Mouse (Mus musculus): ENCODE measurements around the gene Olfr1158. TPM values are rescaled to one million over a fixed set of nuclear protein-coding genes. Genes with fewer than 3 reads are reported as not detected.
"Not testable (repeated sequence)": the region's sequence is repeated elsewhere in the genome, so short reads cannot be mapped to it uniquely, and the experiment has no call there.

Gene Olfr1158
- not detected for total RNA-seq (2021)

GRCm38 (mm10) chr2:87989813-87990212 lies at the start of gene Olfr1158:
TSS of gene Olfr1158 (plus strand) at chr2:87990113.
- DNase-seq (ENCODE audit: extremely low spot score in 1 of 2, low spot score in 1 of 2) = no peak

GRCm38 (mm10) chr2:87945037-87945436 lies 44.9 kb upstream of the Olfr1158 start, which contains the start of gene Olfr1155:
TSS of gene Olfr1155 (minus strand) at chr2:87945137.
- no peak for DNase-seq (ENCODE audit: extremely low spot score in 1 of 2, low spot score in 1 of 2)

GRCm38 (mm10) chr2:87953000-87953399 lies 36.9 kb upstream of the Olfr1158 start, which contains the start of gene Olfr1156:
TSS of gene Olfr1156 (minus strand) at chr2:87953100.
- DNase-seq (ENCODE audit: extremely low spot score in 1 of 2, low spot score in 1 of 2) = no peak

- DNase-seq (ENCODE audit: extremely low spot score in 1 of 2, low spot score in 1 of 2) = no peak
Observed at GRCm38 (mm10) chr2:87968199-87968598, 21.7 kb upstream of the Olfr1158 start, which contains the start of gene Olfr1157. TSS of gene Olfr1157 (minus strand) at chr2:87968299.

- DNase-seq (ENCODE audit: extremely low spot score in 1 of 2, low spot score in 1 of 2) = no peak
Observed at GRCm38 (mm10) chr2:87974563-87974962, 15.3 kb upstream of the Olfr1158 start, which contains the start of gene Olfr74. TSS of gene Olfr74 (minus strand) at chr2:87974663.

- DNase-seq (ENCODE audit: extremely low spot score in 1 of 2, low spot score in 1 of 2) = no peak
Observed at GRCm38 (mm10) chr2:88007515-88008318, 17.8 kb downstream of the Olfr1158 start, which contains the start of gene Olfr1160. TSS of gene Olfr1160 (minus strand) at chr2:88008268.

- not testable (repeated sequence) for DNase-seq (ENCODE audit: extremely low spot score in 1 of 2, low spot score in 1 of 2)
Observed at GRCm38 (mm10) chr2:88022474-88022873, 32.6 kb downstream of the Olfr1158 start, which contains the start of gene Olfr1161. TSS of gene Olfr1161 (plus strand) at chr2:88022774.

- DNase-seq (ENCODE audit: extremely low spot score in 1 of 2, low spot score in 1 of 2) = no peak
Observed at GRCm38 (mm10) chr2:88037599-88037998, 47.7 kb downstream of the Olfr1158 start, which contains the start of gene Olfr73. TSS of gene Olfr73 (minus strand) at chr2:88037699.

Other genes starting within 250 kb of the Olfr1158 start
- gene Olfr1140, start 246.4 kb upstream of the Olfr1158 start, total RNA-seq (2021) = not detected
- gene Olfr1141, start 236.1 kb upstream of the Olfr1158 start, total RNA-seq (2021) = not detected
- gene Olfr152, start 210.6 kb upstream of the Olfr1158 start, total RNA-seq (2021) = not detected
- not detected for gene Olfr1143, start 189.5 kb upstream of the Olfr1158 start, total RNA-seq (2021)
- gene Olfr1145, start 180.3 kb upstream of the Olfr1158 start, total RNA-seq (2021) = not detected
- gene Olfr1148, start 159.6 kb upstream of the Olfr1158 start, total RNA-seq (2021) = not detected
- gene Olfr1150-ps1, start 146.1 kb upstream of the Olfr1158 start, total RNA-seq (2021) = not detected
- not detected for gene Olfr1151, start 134.3 kb upstream of the Olfr1158 start, total RNA-seq (2021)
- not detected for gene Olfr1152, start 123.6 kb upstream of the Olfr1158 start, total RNA-seq (2021)
- not detected for gene Olfr1153, start 95.2 kb upstream of the Olfr1158 start, total RNA-seq (2021)
- not detected for gene Olfr1154, start 84.9 kb upstream of the Olfr1158 start, total RNA-seq (2021)
- not detected for gene Olfr1155, start 45.0 kb upstream of the Olfr1158 start, total RNA-seq (2021)
- under 1 TPM in 1 of 2 experiments, not detected in 1; 0.14 TPM for gene Olfr1156, start 37.0 kb upstream of the Olfr1158 start, total RNA-seq (2021)
- gene Olfr1157, start 21.8 kb upstream of the Olfr1158 start, total RNA-seq (2021) = not detected
- gene Olfr74, start 15.4 kb upstream of the Olfr1158 start, total RNA-seq (2021) = not detected
- not detected for gene Olfr1160, start 18.2 kb downstream of the Olfr1158 start, total RNA-seq (2021)
- gene Olfr1161, start 32.7 kb downstream of the Olfr1158 start, total RNA-seq (2021) = not detected
- gene Olfr73, start 47.6 kb downstream of the Olfr1158 start, total RNA-seq (2021) = not detected
- gene Olfr1162, start 61.0 kb downstream of the Olfr1158 start, total RNA-seq (2021) = not detected
- not detected for gene Olfr1163, start 81.7 kb downstream of the Olfr1158 start, total RNA-seq (2021)
- not detected for gene Olfr1164, start 103.9 kb downstream of the Olfr1158 start, total RNA-seq (2021)
- not detected for gene Olfr1166, start 138.2 kb downstream of the Olfr1158 start, total RNA-seq (2021)
- gene Olfr1167, start 165.1 kb downstream of the Olfr1158 start, total RNA-seq (2021) = not detected
- not detected for gene Olfr1168, start 191.8 kb downstream of the Olfr1158 start, total RNA-seq (2021)
- not detected for gene Olfr1170, start 238.2 kb downstream of the Olfr1158 start, total RNA-seq (2021)

Data from layer of hippocampus, postnatal 25 days (tissue).